Mouse (Mus musculus): ENCODE results near the gene Kcnj9.

Gene Kcnj9

DNA sequence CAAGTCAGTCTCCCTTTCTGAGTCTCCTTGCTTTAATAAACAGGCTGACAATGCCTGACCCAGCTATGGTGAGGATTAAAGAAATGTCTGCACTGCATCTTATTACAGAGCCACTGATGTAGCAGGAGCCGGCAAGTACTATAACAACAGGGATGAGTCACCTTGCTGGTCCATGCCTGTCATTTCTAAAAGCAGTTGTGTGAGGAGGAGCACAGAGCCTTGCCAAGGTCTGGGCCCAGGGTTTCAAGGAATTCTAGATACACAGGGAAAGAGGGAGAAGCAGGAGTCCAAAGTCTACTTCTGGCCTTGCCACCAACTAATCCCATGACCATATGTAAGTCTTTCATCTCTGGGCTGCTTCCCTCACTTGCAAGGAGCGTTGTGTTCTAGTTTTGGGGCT, 36.2 kb downstream of the Kcnj9 start:
- no peak for DNase-seq (ENCODE audit: low spot score in 2 of 2)

DNA sequence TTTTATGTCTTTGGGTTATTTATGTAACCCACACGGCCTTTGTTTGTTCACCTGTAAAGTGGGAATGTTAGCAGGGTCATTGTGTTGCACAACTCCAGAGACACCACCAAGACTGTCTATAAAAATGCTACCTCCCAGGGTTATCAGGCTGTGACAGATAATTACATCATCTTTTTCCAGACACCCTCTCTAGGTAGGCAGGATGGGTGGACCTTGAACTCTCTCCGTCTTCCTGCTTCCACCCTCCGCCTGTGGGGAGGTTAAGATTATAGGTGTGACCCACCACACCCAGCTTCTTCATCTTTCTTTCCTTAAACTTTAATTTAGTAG, 39.5 kb downstream of the Kcnj9 start:
- DNase-seq (ENCODE audit: low spot score in 2 of 2): no peak

- no peak for DNase-seq (ENCODE audit: low spot score in 2 of 2)
Measured at GRCm38 (mm10) chr1:172288900-172289616, 40.1 kb downstream of the Kcnj9 start.

DNA sequence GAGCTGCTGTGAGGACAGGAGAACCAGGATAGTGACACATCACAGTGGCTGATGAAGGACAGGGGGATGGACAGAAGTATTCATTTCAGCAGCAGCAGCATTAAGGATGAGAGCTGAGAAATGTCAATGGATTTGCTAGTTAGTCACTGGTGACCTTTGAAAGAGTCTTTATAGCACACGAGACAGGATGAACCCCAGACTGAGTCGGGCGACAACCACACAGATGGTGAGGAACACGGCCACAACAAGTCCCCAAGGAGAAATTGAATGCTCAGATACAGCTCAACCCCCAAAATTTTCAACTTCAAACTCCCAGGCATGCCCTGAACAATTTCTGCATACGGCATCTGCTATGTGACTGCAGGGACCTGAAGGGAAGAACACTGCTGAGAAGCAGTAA, 42.4 kb downstream of the Kcnj9 start:
- DNase-seq (ENCODE audit: low spot score in 2 of 2): no peak

- no peak for DNase-seq (ENCODE audit: low spot score in 2 of 2)
Measured at GRCm38 (mm10) chr1:172284221-172284620, 44.9 kb downstream of the Kcnj9 start.

DNA sequence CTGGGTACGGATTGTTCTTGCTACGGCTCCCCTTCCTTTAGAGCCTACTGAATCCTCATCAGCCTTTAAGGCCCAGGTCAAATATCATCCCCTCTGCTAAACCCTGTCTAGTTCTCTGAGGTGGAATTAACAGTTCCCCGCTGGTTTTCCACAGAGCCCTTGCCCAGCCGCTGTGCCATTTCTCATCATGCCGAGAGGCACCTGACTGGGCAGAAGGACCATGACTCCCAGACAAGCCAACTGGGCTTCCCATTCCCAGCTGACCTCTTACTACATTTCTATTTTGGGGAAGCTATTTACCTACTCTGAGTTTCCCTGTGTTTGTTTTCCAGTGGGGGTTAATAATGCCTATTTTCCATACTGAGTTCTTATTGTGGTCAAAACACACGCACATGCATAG, 46.0 kb downstream of the Kcnj9 start:
- DNase-seq (ENCODE audit: low spot score in 2 of 2): no peak

- DNase-seq (ENCODE audit: low spot score in 2 of 2): no peak
Measured at GRCm38 (mm10) chr1:172281522-172282254, 47.4 kb downstream of the Kcnj9 start.

DNA sequence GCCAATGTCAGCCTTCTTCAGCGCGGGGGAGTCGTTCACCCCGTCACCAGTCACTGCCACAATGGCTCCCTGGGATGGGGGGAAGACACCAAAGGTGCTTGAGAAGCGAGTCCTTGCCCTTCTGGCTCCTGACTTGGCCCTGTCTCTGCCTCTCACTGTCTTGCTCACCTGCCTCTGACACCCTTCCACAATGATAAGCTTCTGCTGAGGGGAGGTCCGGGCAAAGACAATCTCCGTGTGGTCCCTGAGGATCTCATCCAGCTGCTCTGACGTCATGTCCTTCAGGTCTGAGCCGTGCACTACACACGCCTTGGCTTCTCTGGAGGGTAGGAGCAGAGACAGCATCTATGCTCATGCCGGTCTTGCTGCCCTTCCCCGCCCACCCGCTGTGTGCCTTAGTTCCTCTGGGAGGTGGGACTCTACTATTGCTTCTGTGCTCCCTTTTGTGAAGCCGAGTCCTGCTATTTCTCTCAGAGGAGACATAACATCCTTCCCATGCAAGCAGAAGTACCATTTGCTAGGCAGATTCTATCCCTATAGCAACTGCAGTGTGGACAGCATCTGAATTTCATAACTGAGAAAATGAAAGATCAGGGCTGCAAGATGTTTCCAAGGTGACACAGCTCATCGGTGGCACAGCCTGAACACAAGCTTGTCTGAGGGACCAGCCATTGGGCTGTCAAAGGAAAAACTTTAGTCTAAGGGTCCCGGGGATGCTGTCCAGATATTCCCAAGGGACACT, 49.2 kb downstream of the Kcnj9 start:
- no peak for DNase-seq (ENCODE audit: low spot score in 2 of 2)

- DNase-seq (ENCODE audit: low spot score in 2 of 2): no peak
Measured at GRCm38 (mm10) chr1:172278328-172278727, 50.8 kb downstream of the Kcnj9 start.

GRCm38 (mm10) chr1:172277172-172277571, 51.9 kb downstream of the Kcnj9 start:
- no peak for DNase-seq (ENCODE audit: low spot score in 2 of 2)

DNA sequence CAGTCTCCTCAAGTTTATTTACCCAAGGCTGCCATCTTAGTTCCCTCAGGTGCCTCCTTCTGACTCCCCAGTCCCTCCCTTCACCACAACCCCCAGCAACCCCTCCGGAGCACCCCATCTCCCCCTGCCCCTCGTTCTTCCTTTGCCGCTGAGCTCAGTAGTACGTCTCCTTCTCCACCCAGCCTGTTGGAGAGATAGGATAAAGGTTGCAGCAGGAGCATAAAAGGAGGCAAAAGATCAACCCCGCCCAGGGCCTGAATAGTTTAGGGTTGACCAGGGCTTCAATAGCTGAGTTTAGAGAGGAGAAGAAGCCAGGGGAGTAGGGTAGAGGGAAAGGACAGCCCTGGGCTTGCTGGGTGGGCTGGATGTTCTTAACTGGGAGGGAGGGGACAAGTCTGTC, 54.6 kb downstream of the Kcnj9 start:
- DNase-seq (ENCODE audit: low spot score in 2 of 2): no peak

DNA sequence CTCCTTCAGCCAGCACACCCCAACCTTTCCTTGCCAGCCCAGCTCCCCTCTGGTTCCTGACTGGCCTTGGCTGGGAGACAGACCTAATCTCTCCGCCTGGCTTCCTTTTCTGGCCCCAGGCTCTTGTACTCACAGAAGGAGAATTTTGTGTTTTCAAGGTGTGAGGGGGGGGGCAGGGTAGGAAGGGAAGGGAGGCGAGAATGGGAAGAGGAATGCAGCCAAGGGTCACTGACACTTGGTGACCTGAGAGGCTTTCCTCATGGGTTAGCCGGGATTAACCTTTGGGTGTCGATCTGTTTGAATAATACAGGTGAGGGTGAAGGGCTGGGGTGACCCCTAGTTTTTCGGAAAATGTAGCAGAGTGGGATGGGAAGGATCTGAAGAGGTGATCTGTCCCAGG, 55.0 kb downstream of the Kcnj9 start:
- DNase-seq (ENCODE audit: low spot score in 2 of 2): no peak

GRCm38 (mm10) chr1:172273386-172273785, 55.7 kb downstream of the Kcnj9 start:
- DNase-seq (ENCODE audit: low spot score in 2 of 2): no peak

DNA sequence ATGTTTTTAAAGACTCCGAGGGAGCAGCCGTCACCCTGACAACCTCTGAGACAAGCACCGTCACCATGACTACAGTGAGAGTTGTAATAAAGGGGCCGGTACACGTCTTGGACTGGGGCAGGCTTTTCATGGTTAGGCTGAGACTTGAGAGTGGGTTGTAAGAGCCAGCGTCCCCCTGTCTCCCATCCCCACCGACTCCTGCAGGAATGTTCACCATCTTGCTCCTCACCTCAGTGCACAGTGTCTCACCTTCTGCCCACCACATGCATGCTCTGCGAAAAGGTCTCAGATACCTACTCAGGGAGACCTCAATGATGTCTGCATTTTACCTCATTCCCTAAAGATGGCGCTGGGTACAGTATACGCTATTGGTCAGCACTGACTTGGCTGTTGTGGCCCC, 57.4 kb downstream of the Kcnj9 start:
- DNase-seq (ENCODE audit: low spot score in 2 of 2): no peak

DNA sequence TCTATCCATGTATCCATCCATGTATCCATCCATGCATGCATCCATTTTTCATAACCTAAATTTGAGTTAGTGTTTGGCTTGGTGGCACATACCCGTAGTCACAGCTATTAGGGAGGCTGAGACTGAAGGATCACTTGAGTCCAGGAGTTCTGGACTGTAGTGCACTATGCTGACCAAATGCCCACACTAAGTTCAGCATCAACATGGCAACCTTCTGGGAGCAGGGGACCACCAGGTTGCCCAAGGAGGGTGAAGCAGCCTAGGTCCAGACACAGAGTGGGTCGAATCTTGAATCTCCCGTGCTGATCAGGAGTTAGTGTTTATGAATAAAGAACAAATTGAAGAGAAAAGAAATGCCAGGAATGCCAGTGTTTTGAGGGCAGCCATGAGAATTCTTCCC, 57.9 kb downstream of the Kcnj9 start:
- no peak for DNase-seq (ENCODE audit: low spot score in 2 of 2)
